Mouse (Mus musculus) testis, adult 10 weeks (tissue): ENCODE measurements around the gene Zfp947. TPM values are rescaled to one million over a fixed set of nuclear protein-coding genes. Genes with fewer than 3 reads are reported as not detected.

Experiments
- polyA plus RNA-seq: library from polyadenylated mRNA; stranded (reverse); fragments of 350-450 nt; fragmentation: Illumina TruSeq; extraction: RNeasy Lipid Tissue Mini Kit (QIAGEN cat#74804); gene quantifications from one replicate; pipeline ENCODE4 v1.2.3, GENCODE M21; 2014; ENCODE audit warnings: low read depth, low replicate concordance

Zfp947 gene
- polyA plus RNA-seq: 1.8 TPM

GRCm38 (mm10) chr17:22165722-22166294 lies at the start of gene Zfp947:
Zfp947 (minus strand) TSS chr17:22166190.

Other genes starting within 250 kb of the Zfp947 start
- gene Zfp942, start 203.7 kb downstream of the Zfp947 start, polyA plus RNA-seq: 62.7 TPM
- 51.9 TPM for gene Zfp943, start 203.6 kb downstream of the Zfp947 start, polyA plus RNA-seq
- 6.8 TPM for gene Zfp994, start 59.4 kb upstream of the Zfp947 start, polyA plus RNA-seq
- gene CT030661.1, start 148.6 kb upstream of the Zfp947 start, polyA plus RNA-seq: 68.2 TPM
- 49.4 TPM for gene Zfp944, start 195.2 kb upstream of the Zfp947 start, polyA plus RNA-seq
- 20.8 TPM for gene Zfp758, start 195.3 kb upstream of the Zfp947 start, polyA plus RNA-seq